Mouse (Mus musculus) liver (tissue): Measurements from ENCODE around the gene Auh.

Experiments used
- DNase-seq: peaks from one replicate; pipeline ENCODE4 v3.0.0-alpha.2; 2020; ENCODE audit warnings: mixed read lengths

Gene Auh

DNA sequence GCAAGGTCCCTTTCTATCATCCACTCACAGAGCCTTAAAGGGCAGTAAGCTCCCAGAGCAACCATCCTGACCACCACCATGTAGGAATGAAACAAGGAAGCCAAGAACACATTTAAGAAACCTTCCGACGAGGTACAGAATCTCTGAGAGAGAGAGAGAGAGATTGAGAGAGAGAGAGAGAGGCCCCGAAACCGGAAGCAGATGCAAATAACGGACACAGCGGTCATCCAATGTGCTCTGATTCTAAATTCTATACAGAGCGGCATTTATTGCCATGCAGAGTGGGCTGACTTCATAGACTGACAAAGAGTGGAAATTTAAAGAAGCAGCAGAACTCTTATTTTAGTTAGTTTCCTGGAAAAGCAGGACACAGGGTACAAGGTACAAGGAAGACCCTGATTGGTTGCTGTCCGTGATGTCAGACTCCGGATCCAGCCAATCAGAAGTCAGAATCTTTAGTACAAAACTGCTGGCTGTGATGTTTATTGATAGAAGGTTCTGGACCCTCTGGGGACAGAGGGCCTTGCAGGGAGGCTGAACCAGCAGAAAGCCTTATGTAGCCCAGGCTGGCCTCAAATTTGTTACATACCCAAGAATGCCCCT is 137.1 kb downstream of the Auh start:
- DNase-seq, result no peak

DNA sequence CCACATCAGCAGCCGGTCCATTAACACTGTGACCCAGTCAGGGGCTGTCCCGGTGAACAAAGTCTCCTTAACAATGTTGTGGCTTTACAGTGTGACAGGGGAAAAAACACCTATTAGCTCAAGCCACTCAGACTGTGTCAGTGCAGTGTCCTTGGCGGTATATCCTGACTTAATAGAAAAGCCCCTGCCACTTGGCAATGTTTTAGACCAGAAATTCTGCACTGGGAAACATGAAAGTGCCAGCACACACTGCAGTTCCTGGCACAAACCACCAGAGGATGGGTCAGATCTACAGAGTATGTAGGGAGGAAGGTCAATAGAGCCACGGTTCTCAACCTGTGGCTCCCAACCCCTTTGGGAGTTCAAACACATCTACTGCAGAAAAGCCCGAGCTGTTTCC is 138.6 kb downstream of the Auh start:
- DNase-seq, result no peak
